Mouse (Mus musculus): ENCODE measurements around the gene Trcg1.

Trcg1 gene

GRCm38 (mm10) chr9:57261913-57262794 is 25.8 kb downstream of the Trcg1 start, which contains the start of gene 1700017B05Rik:
Gene 1700017B05Rik (minus strand): TSS chr9:57262612.
- no peak for DNase-seq (ENCODE audit: low spot score)

- DNase-seq (ENCODE audit: low spot score), result no peak
Measured at GRCm38 (mm10) chr9:57262795-57263684, 26.7 kb downstream of the Trcg1 start.

- DNase-seq (ENCODE audit: low spot score), result no peak
Measured at GRCm38 (mm10) chr9:57265125-57265524, 28.8 kb downstream of the Trcg1 start.

- no peak for DNase-seq (ENCODE audit: low spot score)
Measured at GRCm38 (mm10) chr9:57267421-57267820, 31.1 kb downstream of the Trcg1 start.

- DNase-seq (ENCODE audit: low spot score), result no peak
Measured at GRCm38 (mm10) chr9:57268078-57268477, 31.7 kb downstream of the Trcg1 start.

GRCm38 (mm10) chr9:57268575-57268974 is 32.2 kb downstream of the Trcg1 start:
- no peak for DNase-seq (ENCODE audit: low spot score)

GRCm38 (mm10) chr9:57269384-57269783 is 33.0 kb downstream of the Trcg1 start:
- no peak for DNase-seq (ENCODE audit: low spot score)

GRCm38 (mm10) chr9:57270399-57270798 is 34.0 kb downstream of the Trcg1 start:
- no peak for DNase-seq (ENCODE audit: low spot score)

- no peak for DNase-seq (ENCODE audit: low spot score)
Measured at GRCm38 (mm10) chr9:57271081-57271480, 34.7 kb downstream of the Trcg1 start.

GRCm38 (mm10) chr9:57271837-57272562 is 35.6 kb downstream of the Trcg1 start:
- no peak for DNase-seq (ENCODE audit: low spot score)

- DNase-seq (ENCODE audit: low spot score), result no peak
Measured at GRCm38 (mm10) chr9:57272902-57273804, 36.8 kb downstream of the Trcg1 start.

- no peak for DNase-seq (ENCODE audit: low spot score)
Measured at GRCm38 (mm10) chr9:57273805-57274494, 37.6 kb downstream of the Trcg1 start.

GRCm38 (mm10) chr9:57276311-57276710 is 40.0 kb downstream of the Trcg1 start:
- no peak for DNase-seq (ENCODE audit: low spot score)

- no peak for DNase-seq (ENCODE audit: low spot score)
Measured at GRCm38 (mm10) chr9:57278268-57278667, 41.9 kb downstream of the Trcg1 start.

GRCm38 (mm10) chr9:57279441-57279840 is 43.1 kb downstream of the Trcg1 start:
- DNase-seq (ENCODE audit: low spot score), result no peak

GRCm38 (mm10) chr9:57281549-57281948 is 45.2 kb downstream of the Trcg1 start:
- no peak for DNase-seq (ENCODE audit: low spot score)

- DNase-seq (ENCODE audit: low spot score), result no peak
Measured at GRCm38 (mm10) chr9:57282686-57283085, 46.3 kb downstream of the Trcg1 start.

GRCm38 (mm10) chr9:57283311-57283710 is 47.0 kb downstream of the Trcg1 start:
- no peak for DNase-seq (ENCODE audit: low spot score)

- DNase-seq (ENCODE audit: low spot score), result no peak
Measured at GRCm38 (mm10) chr9:57287183-57287582, 50.8 kb downstream of the Trcg1 start.

GRCm38 (mm10) chr9:57294905-57295304 is 58.5 kb downstream of the Trcg1 start:
- no peak for DNase-seq (ENCODE audit: low spot score)
